Mouse (Mus musculus) E14TG2a.4 (cell line): ENCODE measurements around the gene Fgd3.

Source experiments
- H3K27me3 ChIP-seq: 2 replicates; pipeline ENCODE4 v1.6.1; 2014; ENCODE audit warnings: low read length, control low read depth; ENCODE audit not compliant: insufficient read depth
- H3K36me3 ChIP-seq: 2 replicates; pipeline ENCODE4 v1.6.1; 2014; ENCODE audit warnings: low read length, control low read depth; ENCODE audit not compliant: insufficient read depth
- H3K4me1 ChIP-seq: replicated peaks from 2 replicates; pipeline ENCODE4 v1.6.1; 2014; ENCODE audit warnings: low read depth, low read length, control low read depth
- H3K4me3 ChIP-seq: replicated peaks from 2 replicates; pipeline ENCODE4 v1.5.1; 2014; ENCODE audit warnings: mild to moderate bottlenecking, low read length
- H3K9me3 ChIP-seq: 2 replicates; pipeline ENCODE4 v1.6.1; 2014; ENCODE audit warnings: low read length, control low read depth
- CTCF ChIP-seq: conservative IDR thresholded peaks from 2 replicates; pipeline ENCODE4 v1.5.1; 2014; ENCODE audit warnings: low read length
- NANOG ChIP-seq: IDR thresholded peaks from 2 replicates; pipeline ENCODE4 v1.6.1; 2014; ENCODE audit warnings: borderline replicate concordance, low read length, mixed read lengths
- POU5F1 ChIP-seq: IDR thresholded peaks from 2 replicates; pipeline ENCODE4 v1.6.1; 2014; ENCODE audit warnings: low read length, borderline replicate concordance

The Fgd3 gene

DNA sequence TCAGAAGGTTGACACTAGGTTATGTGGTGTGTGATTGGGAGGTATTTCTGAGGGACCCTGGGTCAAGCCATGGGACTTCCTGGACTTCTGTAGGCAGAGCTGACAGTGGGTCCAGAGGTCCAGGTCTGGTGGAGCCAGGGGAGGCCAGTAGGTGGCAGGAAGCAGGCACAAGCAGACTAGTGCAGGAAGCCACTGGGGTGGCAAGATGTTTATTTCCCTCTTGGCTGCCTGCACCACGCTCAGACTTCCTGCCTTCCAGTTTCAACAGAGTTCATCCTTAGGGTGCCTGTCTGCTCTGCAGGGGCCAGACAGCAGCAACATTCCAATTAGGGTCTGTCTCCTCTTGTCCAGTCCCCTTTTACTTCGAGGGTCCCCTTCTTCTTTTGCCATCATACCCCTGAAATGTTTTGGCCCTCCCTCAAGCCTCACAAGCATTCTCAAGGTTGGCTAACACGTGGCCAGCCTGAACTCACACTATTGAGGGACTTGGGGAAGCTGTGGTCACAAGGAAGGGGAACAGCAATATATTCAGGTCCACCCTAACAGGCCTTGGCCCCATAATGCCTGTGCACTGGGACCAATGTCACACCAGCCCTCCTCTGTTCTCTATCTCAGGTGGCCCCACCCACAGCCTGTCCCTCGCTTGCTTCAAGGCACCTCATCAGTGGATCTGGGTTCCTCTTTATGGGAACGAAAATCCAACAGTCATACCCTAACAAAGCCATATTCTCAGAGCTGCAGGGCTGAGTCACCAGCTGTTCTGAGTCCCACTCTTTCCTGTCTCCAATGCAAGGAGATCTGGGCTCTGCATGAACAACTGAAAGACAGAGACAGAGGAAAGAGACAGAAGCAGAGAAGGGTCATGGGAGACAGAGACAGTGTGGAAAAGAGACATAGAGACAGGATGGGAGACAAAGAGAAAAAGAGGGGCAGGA, 48.0 kb downstream of the Fgd3 start:
- no peak for TF ChIP-seq CTCF
- no peak for TF ChIP-seq NANOG
- no peak for TF ChIP-seq POU5F1
- no peaks in the 10 kb centered on the region for H3K4me1 ChIP-seq
- no peaks in the 10 kb centered on the region for H3K9me3 ChIP-seq
- H3K4me3 ChIP-seq, result no peak overlapping the region
- H3K36me3 ChIP-seq, result no peaks in the 10 kb centered on the region
- no peaks in the 10 kb centered on the region for H3K27me3 ChIP-seq

DNA sequence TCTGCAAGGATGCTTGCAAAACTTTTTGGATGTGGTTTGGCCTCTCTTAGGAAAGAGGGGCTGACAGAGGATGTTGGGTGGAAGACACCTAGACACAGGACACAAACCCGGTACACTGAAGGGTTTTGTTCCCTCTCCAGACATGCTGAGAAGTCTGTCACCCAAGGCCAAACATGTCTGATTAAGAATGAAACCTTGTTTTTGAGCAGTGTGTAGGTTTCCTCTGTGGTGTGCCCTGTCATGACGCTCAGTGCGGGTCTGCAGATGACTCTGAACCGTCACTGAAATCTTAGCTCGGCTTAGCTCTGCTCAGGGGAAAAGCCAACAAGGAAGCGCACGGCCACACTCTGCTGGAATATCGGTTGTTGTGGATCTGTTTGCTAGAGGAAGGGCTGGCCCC, 49.6 kb downstream of the Fgd3 start:
- Histone ChIP-seq H3K27me3 (no peaks in the 10 kb centered on the region; the same call in 1 of the 2 replicates), H3K9me3 (no peaks in the 10 kb centered on the region), H3K4me1 (0 out of 2 replicates have a peak, but pooled peaks cover under 1% of the 10 kb centered on the region), H3K4me3 (no peak overlapping the region), H3K36me3 (no peaks in the 10 kb centered on the region)
- no peak for TF ChIP-seq POU5F1
- no peak for TF ChIP-seq CTCF
- no peak for TF ChIP-seq NANOG

DNA sequence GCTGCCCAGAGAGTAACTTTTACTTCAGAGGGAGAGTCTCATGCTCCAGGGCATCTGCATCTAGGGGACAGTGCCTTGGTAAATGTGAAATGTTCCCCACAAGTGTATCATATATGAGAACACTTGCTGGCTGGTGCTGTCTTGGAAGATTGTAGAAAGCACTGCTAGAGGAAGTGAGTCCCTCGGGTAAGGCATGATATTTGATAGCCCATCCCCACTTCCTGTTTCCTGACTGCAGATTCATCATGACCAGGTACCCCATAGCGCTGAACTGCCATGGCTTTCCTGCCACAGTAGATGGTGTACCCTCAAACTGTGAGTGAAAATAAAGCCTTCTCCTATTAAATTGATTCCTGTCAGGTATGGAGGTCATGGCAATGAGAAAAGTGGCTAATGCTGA, 52.5 kb downstream of the Fgd3 start:
- 0 out of 2 replicates have a peak, but pooled peaks cover 3% of the 10 kb centered on the region for H3K4me1 ChIP-seq
- H3K27me3 ChIP-seq, result no peaks in the 10 kb centered on the region; the same call in 1 of the 2 replicates
- no peak overlapping the region for H3K4me3 ChIP-seq
- H3K36me3 ChIP-seq, result no peaks in the 10 kb centered on the region
- no peak for TF ChIP-seq POU5F1
- TF ChIP-seq NANOG, result no peak
- TF ChIP-seq CTCF, result no peak
- H3K9me3 ChIP-seq, result no peaks in the 10 kb centered on the region

DNA sequence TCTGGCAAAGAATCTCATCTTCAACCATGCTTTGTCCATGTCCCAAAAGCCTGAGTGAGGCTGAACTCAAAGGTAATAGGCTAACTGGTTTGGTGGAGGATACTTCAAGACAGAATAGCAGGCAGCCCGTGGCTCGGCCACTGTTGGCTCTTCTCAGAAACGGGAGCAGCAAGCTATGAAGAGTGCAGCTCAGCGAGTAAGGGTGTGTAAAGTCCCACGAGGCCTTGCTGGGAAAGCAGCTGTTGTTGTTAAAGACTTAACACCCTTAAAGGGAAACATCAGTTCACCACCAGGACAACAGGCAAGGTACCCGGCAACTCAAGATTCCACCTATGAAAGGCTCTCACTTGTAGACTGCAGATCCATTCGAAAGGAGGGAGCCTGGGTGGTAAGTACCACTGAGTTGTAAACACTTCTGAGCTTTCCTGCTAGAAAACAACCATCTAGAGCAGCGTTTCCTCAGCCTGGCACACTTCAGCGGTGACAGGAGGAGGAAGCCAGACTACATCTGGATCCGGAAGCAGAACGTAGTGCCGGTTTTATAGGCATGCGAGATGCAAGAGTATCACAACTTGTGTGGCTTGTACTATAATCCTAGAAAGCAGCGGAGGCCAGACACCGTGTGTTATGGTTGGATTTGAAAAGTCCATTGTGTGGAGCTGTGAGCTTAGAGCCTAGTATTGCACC, 59.9 kb downstream of the Fgd3 start:
- H3K27me3 ChIP-seq, result peaks cover 27% of the 10 kb centered on the region; the same call in 1 of the 2 replicates
- H3K9me3 ChIP-seq, result no peaks in the 10 kb centered on the region
- no peak overlapping the region for H3K4me3 ChIP-seq
- H3K4me1 ChIP-seq, result no peaks in the 10 kb centered on the region
- no peak for TF ChIP-seq NANOG
- no peak for TF ChIP-seq POU5F1
- TF ChIP-seq CTCF, result no peak
- H3K36me3 ChIP-seq, result no peaks in the 10 kb centered on the region

DNA sequence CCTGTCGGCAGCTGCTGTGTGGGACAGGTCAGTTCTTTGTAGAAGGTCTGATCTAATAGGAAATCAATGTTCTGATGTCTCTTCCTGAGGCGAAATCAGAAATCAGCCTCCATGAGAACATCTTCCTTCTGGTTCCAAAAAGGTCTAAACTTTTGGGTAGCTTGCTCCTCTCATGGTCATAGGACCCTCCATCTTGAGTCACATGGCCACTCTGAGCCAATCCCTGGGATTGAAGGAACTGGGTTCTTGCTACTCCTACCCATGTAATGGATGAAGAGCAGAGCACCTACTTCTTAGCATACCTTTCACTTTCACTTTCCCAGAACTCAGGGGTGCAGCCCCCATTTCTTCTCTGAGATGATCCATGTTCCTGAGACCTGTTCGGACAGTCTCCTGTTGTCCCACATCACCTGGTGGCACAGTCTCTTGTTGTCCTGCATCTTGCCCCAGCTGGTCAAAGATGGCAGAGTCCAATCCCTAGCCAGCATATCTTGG, 62.2 kb downstream of the Fgd3 start:
- H3K9me3 ChIP-seq, result no peaks in the 10 kb centered on the region
- no peak overlapping the region for H3K4me3 ChIP-seq
- no peaks in the 10 kb centered on the region for H3K36me3 ChIP-seq
- peaks cover 34% of the 10 kb centered on the region for H3K27me3 ChIP-seq
- H3K4me1 ChIP-seq, result no peaks in the 10 kb centered on the region
- TF ChIP-seq NANOG, result no peak
- TF ChIP-seq CTCF, result no peak
- TF ChIP-seq POU5F1, result no peak

DNA sequence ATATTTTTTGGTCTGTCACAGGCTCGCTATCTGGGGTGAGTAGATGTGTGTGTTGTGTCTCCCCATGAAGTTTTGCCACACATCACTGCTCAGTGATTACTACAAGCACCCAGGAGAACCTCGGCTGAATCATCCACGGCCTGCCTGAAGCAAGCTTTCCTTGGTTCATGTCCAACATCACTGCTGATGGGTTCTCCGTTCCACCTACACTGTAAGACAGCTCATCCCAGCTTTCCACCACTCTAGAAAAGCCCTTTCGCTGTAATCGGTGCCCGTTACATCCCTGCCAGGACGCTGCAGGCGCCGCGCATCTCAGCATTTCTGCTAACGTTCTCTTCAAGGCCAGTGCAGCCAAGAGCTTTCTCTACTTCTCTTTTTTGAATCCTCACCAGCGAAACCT, 67.4 kb downstream of the Fgd3 start:
- H3K36me3 ChIP-seq, result no peaks in the 10 kb centered on the region
- peaks cover 53% of the 10 kb centered on the region for H3K27me3 ChIP-seq
- TF ChIP-seq CTCF, result no peak
- no peak for TF ChIP-seq NANOG
- no peak for TF ChIP-seq POU5F1
- H3K4me3 ChIP-seq, result no peak overlapping the region
- H3K9me3 ChIP-seq, result no peaks in the 10 kb centered on the region
- H3K4me1 ChIP-seq, result peaks cover 10% of the 10 kb centered on the region

DNA sequence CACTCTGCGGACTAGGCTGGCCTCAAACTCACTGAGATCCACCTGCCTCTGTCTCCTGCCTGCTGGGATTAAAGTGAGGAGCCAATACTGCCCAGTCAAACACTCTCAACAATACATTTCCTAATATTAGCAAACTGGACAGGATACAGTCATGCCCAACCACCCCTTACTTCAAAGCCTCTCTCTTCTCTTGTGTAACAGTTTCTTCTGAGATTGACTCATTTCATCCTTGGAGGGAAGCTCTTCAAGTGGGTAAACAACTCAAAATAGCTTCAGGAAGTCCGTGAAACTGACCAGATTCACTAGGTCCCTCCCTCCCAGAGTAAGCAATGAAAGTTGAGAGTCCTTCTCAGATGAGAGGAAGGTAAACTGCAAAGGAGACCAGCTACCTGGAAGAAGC, 68.0 kb downstream of the Fgd3 start:
- Histone ChIP-seq H3K36me3 (no peaks in the 10 kb centered on the region), H3K9me3 (no peaks in the 10 kb centered on the region), H3K4me3 (no peak overlapping the region), H3K4me1 (peaks cover 14% of the 10 kb centered on the region), H3K27me3 (peaks cover 55% of the 10 kb centered on the region)
- TF ChIP-seq NANOG (no peak), CTCF (no peak), POU5F1 (no peak)

DNA sequence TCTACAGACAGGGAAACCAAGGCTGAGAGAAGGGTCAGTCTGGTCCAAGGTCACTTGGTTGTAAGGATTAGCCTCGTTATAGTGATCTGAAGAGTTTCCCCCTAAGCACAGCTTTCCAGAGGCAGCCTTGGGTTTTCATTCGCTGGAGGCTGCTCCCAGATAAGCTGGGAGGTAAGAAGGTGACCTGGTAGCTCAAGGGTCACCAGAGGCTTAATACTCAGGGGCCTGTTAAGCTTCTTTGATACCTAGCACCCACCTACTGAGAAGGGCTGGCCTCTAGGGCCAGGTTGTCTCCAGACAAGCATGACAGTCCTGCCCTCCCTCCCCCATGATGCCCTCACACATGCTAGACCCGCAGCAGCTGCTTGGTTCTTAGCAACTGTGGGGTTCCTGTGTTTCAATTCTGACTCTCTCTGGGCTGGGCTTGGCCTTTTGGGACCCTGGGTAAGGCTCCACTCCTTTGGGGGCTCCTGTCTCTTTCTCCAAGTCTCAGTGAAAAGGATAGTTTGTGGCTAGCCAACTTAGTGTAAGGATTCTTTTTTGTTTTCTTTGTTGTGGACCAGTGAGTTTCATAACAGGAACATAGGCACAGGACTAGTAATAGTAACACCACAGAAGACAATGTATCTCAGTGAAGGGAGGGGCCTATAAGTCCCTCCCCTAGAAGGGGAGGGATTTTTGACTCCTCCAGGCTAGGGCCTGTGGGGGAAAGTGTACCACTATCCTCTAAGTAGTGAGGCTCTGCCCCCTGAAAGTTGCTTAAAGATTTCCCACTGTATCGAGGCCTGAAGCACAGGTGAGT, 69.2 kb downstream of the Fgd3 start:
- Histone ChIP-seq H3K27me3 (peaks cover 63% of the 10 kb centered on the region), H3K36me3 (no peaks in the 10 kb centered on the region), H3K4me3 (no peak overlapping the region), H3K4me1 (peaks cover 22% of the 10 kb centered on the region), H3K9me3 (no peaks in the 10 kb centered on the region)
- TF ChIP-seq POU5F1 (no peak), NANOG (no peak), CTCF (no peak)
